ENCODE assay signal across 19 mouse cellular contexts in genomic region chr17:88864631-88865030, GRCm38 (mm10).
"Had no signal": no experiment of that assay in that cellular context is flagged by ENCODE, and none has a peak within 500 bp of the region (broad histone marks: within the 10 kb centered on the region; RNA-seq: fewer than 3 reads in every experiment).

No protein-coding gene starts in this region.

- H3K4me2 ChIP-seq: liver, embryonic 15.5 days; lung, embryonic 15.5 days; midbrain, embryonic 11.5 days; midbrain, embryonic 13.5 days; midbrain, embryonic 15.5 days; neural tube, embryonic 12.5 days; stomach, embryonic 15.5 days had no signal

- H3K4me1 ChIP-seq: liver, embryonic 15.5 days; lung, embryonic 15.5 days; megakaryocyte, embryonic 14.5 days; midbrain, embryonic 13.5 days; midbrain, embryonic 15.5 days; neural tube, embryonic 12.5 days; stomach, embryonic 15.5 days had no signal

- H3K9ac ChIP-seq: liver, embryonic 15.5 days; liver, postnatal 0 days; lung, embryonic 15.5 days; midbrain, embryonic 13.5 days; midbrain, embryonic 15.5 days; neural tube, embryonic 12.5 days; stomach, embryonic 15.5 days had no signal

- H3K36me3 ChIP-seq: liver, embryonic 15.5 days; lung, embryonic 15.5 days; midbrain, embryonic 13.5 days; midbrain, embryonic 15.5 days; neural tube, embryonic 12.5 days; stomach, embryonic 15.5 days had no signal

- H3K4me3 ChIP-seq: liver, embryonic 15.5 days; lung, embryonic 15.5 days; megakaryocyte, embryonic 14.5 days; midbrain, embryonic 13.5 days; midbrain, embryonic 15.5 days; neural tube, embryonic 12.5 days; stomach, embryonic 15.5 days had no signal

- H3K27me3 ChIP-seq: liver, embryonic 15.5 days; lung, embryonic 15.5 days; megakaryocyte, embryonic 14.5 days; midbrain, embryonic 13.5 days; midbrain, embryonic 15.5 days; neural tube, embryonic 12.5 days; stomach, embryonic 15.5 days had no signal

- H3K9me3 ChIP-seq: liver, embryonic 15.5 days; lung, embryonic 15.5 days; midbrain, embryonic 13.5 days; midbrain, embryonic 15.5 days; neural tube, embryonic 12.5 days; stomach, embryonic 15.5 days had no signal

- H3K27ac ChIP-seq: liver, embryonic 15.5 days; lung, embryonic 15.5 days; macrophage; midbrain, embryonic 13.5 days; midbrain, embryonic 15.5 days; neural tube, embryonic 12.5 days; stomach, embryonic 15.5 days; stomach, postnatal 0 days had no signal

- ATAC-seq: liver, postnatal 0 days; lung, postnatal 0 days; midbrain, embryonic 13.5 days; midbrain, embryonic 15.5 days had no signal

- DNase-seq: liver, postnatal 0 days; lung, adult 2 months; lung, postnatal 14 days; lung, postnatal 36 days; right cerebral cortex, postnatal 14 days; thymus, adult 2 months; thymus, postnatal 25 days; thymus, postnatal 4 days had no signal
